Mouse (Mus musculus) bone marrow macrophage, adult 2 months (primary cell): ENCODE data around the gene Gna11.

Source experiments
- CTCF ChIP-seq: IDR thresholded peaks from 2 replicates; pipeline ENCODE4 v1.5.1; 2012; ENCODE audit warnings: low read depth, mild to moderate bottlenecking, low read length, moderate library complexity
- POLR2A ChIP-seq: IDR thresholded peaks from 2 replicates; pipeline ENCODE4 v1.6.1; 2012; ENCODE audit warnings: mild to moderate bottlenecking, low read depth, low read length, borderline replicate concordance

GRCm38 (mm10) chr10:81580441-81581070 lies 35.6 kb upstream of the Gna11 start:
- TF ChIP-seq CTCF (no peak), POLR2A (no peak)
